Mouse (Mus musculus) kidney, adult 2 months (tissue): ENCODE measurements around the gene Wdr90. TPM values are rescaled to one million over a fixed set of nuclear protein-coding genes. Genes with fewer than 3 reads are reported as not detected.

Source experiments
- DNase-seq: peaks from one replicate; pipeline ENCODE4 v3.0.0; 2021
- H3K27ac ChIP-seq: fragments of 200-500 bp; 2 replicates; pipeline ENCODE4 v1.5.1; 2012; ENCODE audit warnings: low read depth, low read length, control low read depth, inconsistent platforms; ENCODE audit not compliant: insufficient read depth
- H3K27me3 ChIP-seq: fragments of 200-500 bp; replicated peaks from 2 replicates; pipeline ENCODE4 v1.6.1; 2012; ENCODE audit warnings: mild to moderate bottlenecking, moderate library complexity, low read length, inconsistent platforms; ENCODE audit not compliant: control insufficient read depth, insufficient read depth
- H3K36me3 ChIP-seq: fragments of 200-500 bp; 2 replicates; pipeline ENCODE4 v1.6.1; 2012; ENCODE audit warnings: mild to moderate bottlenecking, moderate library complexity, low read length, inconsistent platforms; ENCODE audit not compliant: control insufficient read depth, insufficient read depth
- H3K4me1 ChIP-seq: fragments of 200-500 bp; 2 replicates; pipeline ENCODE4 v1.6.1; 2011; ENCODE audit warnings: low read length; ENCODE audit not compliant: control insufficient read depth, insufficient read depth
- H3K4me3 ChIP-seq: fragments of 200-500 bp; 2 replicates; pipeline ENCODE4 v1.5.1; 2011; ENCODE audit warnings: mild to moderate bottlenecking, low read depth, low read length, control low read depth; ENCODE audit not compliant: insufficient read depth
- CTCF ChIP-seq: fragments of 200-500 bp; conservative IDR thresholded peaks from 2 replicates; pipeline ENCODE4 v1.5.1; 2011; ENCODE audit warnings: low read depth, mild to moderate bottlenecking, control low read depth, low read length, moderate library complexity, mixed read lengths; ENCODE audit not compliant: insufficient read depth, insufficient read length
- POLR2A ChIP-seq: fragments of 200-500 bp; IDR thresholded peaks from one replicate; pipeline ENCODE4 v1.6.1; 2011; ENCODE audit warnings: low read depth, low read length, control low read depth
- WGBS: fragments of 180-500 bp; shearing (Covaris S2); methylation state at CpG from one replicate; pipeline ENCODE4 v1.1.7; 2018; 5-methylcytosine and 5-hydroxymethylcytosine counted together
- polyA plus RNA-seq: library from polyadenylated mRNA; depleted of rRNA; stranded (reverse); fragments of >200 nt; gene quantifications from 2 replicates; pipeline ENCODE4 v1.2.3, GENCODE M21; 2012; rRNA removed

The Wdr90 gene
- polyA plus RNA-seq, 1 experiment = 23.8 TPM

DNA sequence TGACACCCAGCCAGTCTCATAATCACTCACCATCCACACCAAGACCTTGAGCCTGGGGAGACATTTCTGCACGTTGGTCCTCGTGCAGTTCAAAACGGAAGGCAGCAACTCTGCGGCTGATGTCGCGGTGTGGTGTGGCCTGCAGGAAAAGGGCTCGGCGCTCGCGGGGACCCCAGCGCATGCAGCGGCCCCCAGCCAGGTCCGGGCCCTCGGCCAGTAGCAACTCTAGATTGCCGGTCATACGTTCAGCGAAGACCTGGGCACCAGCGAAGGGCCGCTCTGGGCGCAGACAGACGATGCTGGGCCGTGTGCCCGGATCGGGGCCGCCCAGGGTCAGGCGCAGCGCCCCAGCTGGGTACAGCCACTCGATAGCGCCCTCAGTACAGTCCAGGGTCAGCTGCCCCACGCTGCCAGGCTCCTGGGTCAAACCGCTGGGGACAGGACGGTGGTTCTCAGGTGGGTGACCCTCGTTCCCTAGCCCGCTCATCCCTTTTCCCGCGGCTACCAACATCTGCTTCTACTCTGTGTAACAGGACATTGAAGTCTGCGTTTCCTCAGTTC is 65.0 kb downstream of the Wdr90 start:
- peak; percentile 61 for DNase-seq
- 5% methylated on average over 37 of the region's 37 CpGs for WGBS
- H3K27ac ChIP-seq = peak overlapping the region; percentile 46

DNA sequence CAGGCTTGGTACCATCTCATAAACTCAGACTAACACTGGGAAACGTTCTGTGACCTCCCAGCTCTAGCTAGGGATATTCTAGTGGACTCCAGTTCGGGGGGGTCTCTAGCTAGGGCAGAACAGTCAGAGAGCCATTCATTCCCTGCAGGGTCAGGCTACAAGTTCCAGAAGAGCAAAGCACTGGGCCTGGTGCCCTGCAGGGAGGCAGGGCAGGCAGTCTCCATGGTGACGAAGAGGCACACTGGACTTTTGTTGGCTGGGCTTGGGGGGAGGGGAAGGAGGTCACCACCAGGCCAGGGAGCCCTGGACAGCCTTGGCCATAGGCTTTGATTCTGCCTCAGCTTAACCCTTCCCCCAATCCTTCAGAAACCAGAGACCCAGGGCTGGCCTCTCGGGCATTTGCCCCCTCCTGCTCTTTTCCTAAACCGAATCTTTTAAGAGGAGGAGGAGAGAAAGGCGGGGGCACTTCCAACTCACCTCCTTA is 65.7 kb downstream of the Wdr90 start, which contains the start of gene AC134908.4:
Gene AC134908.4 (minus strand): TSS at position 51 of the 484 bp plus-strand sequence.
- WGBS = 34% methylated on average over 6 of the region's 6 CpGs
- no peak for TF ChIP-seq POLR2A
- peaks cover 9% of the 10 kb centered on the region; the same call in 1 of the 2 replicates for H3K4me1 ChIP-seq
- peak within 1 kb of the TSS; percentile 46 for H3K27ac ChIP-seq
- no peaks in the 10 kb centered on the region for H3K27me3 ChIP-seq
- H3K4me3 ChIP-seq = peak within 1 kb of the TSS; percentile 79
- DNase-seq = peak; percentile 83
- no peaks in the 10 kb centered on the region for H3K36me3 ChIP-seq

More for the DNA sequence above, 65.0 kb downstream of the Wdr90 start:
- peaks cover 9% of the 10 kb centered on the region; the same call in 1 of the 2 replicates for H3K4me1 ChIP-seq
- H3K4me3 ChIP-seq = peak overlapping the region; percentile 79
- TF ChIP-seq POLR2A (no peak), CTCF (no peak)
- no peaks in the 10 kb centered on the region for H3K36me3 ChIP-seq
- no peaks in the 10 kb centered on the region for H3K27me3 ChIP-seq

DNA sequence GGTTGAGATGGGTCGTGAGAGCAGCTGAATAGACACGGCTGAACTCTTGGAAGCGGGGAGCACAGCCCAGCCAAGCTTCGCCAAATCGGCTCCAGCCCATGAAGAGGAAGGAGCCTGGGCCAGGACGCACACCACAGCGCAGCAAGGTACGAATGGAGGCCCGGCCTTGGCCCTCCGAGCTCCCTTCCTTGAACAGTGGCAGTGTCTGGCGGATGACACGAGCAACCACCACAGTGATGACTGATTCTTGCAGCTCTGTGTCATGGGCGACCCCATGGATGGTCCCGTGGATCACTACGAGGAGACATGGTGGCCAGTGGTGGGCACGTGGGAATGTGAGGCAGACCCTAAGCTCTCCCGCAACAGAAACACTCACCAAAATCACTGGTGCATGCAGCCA is 66.3 kb downstream of the Wdr90 start:
- 85% methylated on average over 17 of the region's 17 CpGs for WGBS
- no peaks in the 10 kb centered on the region for H3K36me3 ChIP-seq
- H3K4me1 ChIP-seq = peaks cover 9% of the 10 kb centered on the region; the same call in 1 of the 2 replicates
- no peak overlapping the region for H3K27ac ChIP-seq
- TF ChIP-seq CTCF = no peak
- no peak for TF ChIP-seq POLR2A
- no peak overlapping the region for H3K4me3 ChIP-seq
- H3K27me3 ChIP-seq = no peaks in the 10 kb centered on the region
- DNase-seq = no peak

Other genes starting within 250 kb of the Wdr90 start
- gene Gng13, start 144.3 kb downstream of the Wdr90 start, polyA plus RNA-seq = not detected in 2 replicates
- 0.75 and 1.5 TPM in 2 replicates for gene Chtf18, start 134.1 kb downstream of the Wdr90 start, polyA plus RNA-seq
- gene Rpusd1, start 133.8 kb downstream of the Wdr90 start, polyA plus RNA-seq = 20.7 and 26.4 TPM in 2 replicates
- gene Mslnl, start 125.5 kb downstream of the Wdr90 start, polyA plus RNA-seq = 0.10 TPM in 1 of 2 replicates, not detected in the other
- gene Msln, start 107.1 kb downstream of the Wdr90 start, polyA plus RNA-seq = 3.3 and 3.9 TPM in 2 replicates
- 47.5 and 50.5 TPM in 2 replicates for gene Narfl, start 87.7 kb downstream of the Wdr90 start, polyA plus RNA-seq
- 58.9 and 62.8 TPM in 2 replicates for gene Haghl, start 75.8 kb downstream of the Wdr90 start, polyA plus RNA-seq
- gene Ccdc78, start 74.9 kb downstream of the Wdr90 start, polyA plus RNA-seq = 0.06 and 0.12 TPM in 2 replicates
- 152 and 158 TPM in 2 replicates for gene Fam173a, start 68.6 kb downstream of the Wdr90 start, polyA plus RNA-seq
- 0.64 TPM in 1 of 2 replicates, not detected in the other for gene AC134908.4, start 65.8 kb downstream of the Wdr90 start, polyA plus RNA-seq
- gene Metrn, start 64.4 kb downstream of the Wdr90 start, polyA plus RNA-seq = 50.1 and 61.3 TPM in 2 replicates
- 3.6 TPM in 2 replicates for gene Fbxl16, start 52.4 kb downstream of the Wdr90 start, polyA plus RNA-seq
- gene Wdr24, start 37.9 kb downstream of the Wdr90 start, polyA plus RNA-seq = 34.9 and 42.1 TPM in 2 replicates
- gene Jmjd8, start 32.6 kb downstream of the Wdr90 start, polyA plus RNA-seq = 132 and 139 TPM in 2 replicates
- 140 and 144 TPM in 2 replicates for gene Stub1, start 28.1 kb downstream of the Wdr90 start, polyA plus RNA-seq
- gene Rhbdl1, start 24.2 kb downstream of the Wdr90 start, polyA plus RNA-seq = 9.2 and 13.9 TPM in 2 replicates
- 26.3 and 50.3 TPM in 2 replicates for gene Gm20683, start 19.7 kb downstream of the Wdr90 start, polyA plus RNA-seq
- gene Rhot2, start 16.6 kb downstream of the Wdr90 start, polyA plus RNA-seq = 133 and 147 TPM in 2 replicates
- gene Mcrip2, start 7.3 kb upstream of the Wdr90 start, polyA plus RNA-seq = 258 and 286 TPM in 2 replicates
- 509 and 656 TPM in 2 replicates for gene Mettl26, start 13.6 kb upstream of the Wdr90 start, polyA plus RNA-seq
- 0.31 and 0.42 TPM in 2 replicates for gene Wfikkn1, start 19.4 kb upstream of the Wdr90 start, polyA plus RNA-seq
- 31.3 and 34.8 TPM in 2 replicates for gene Rab40c, start 58.2 kb upstream of the Wdr90 start, polyA plus RNA-seq
- 236 and 270 TPM in 2 replicates for gene Pigq, start 83.4 kb upstream of the Wdr90 start, polyA plus RNA-seq
- 16.0 and 21.0 TPM in 2 replicates for gene Nhlrc4, start 83.5 kb upstream of the Wdr90 start, polyA plus RNA-seq
- 7.2 and 8.3 TPM in 2 replicates for gene A930017K11Rik, start 91.1 kb upstream of the Wdr90 start, polyA plus RNA-seq
- 24.0 and 31.6 TPM in 2 replicates for gene Capn15, start 124.3 kb upstream of the Wdr90 start, polyA plus RNA-seq
- gene Rab11fip3, start 208.1 kb upstream of the Wdr90 start, polyA plus RNA-seq = 454 and 517 TPM in 2 replicates
- 63.0 and 74.9 TPM in 2 replicates for gene Decr2, start 228.8 kb upstream of the Wdr90 start, polyA plus RNA-seq
- gene Nme4, start 234.1 kb upstream of the Wdr90 start, polyA plus RNA-seq = 36.2 and 45.6 TPM in 2 replicates